Mouse (Mus musculus): ENCODE data around the gene Aip.

The Aip gene

GRCm38 (mm10) chr19:4125741-4126696 is at the start of gene Aip:
Gene Aip, minus strand, starts transcription at chr19:4125858.
- peak; percentile 99 for DNase-seq

GRCm38 (mm10) chr19:4172925-4173324 is 47.3 kb upstream of the Aip start:
- DNase-seq = no peak

GRCm38 (mm10) chr19:4171393-4172290 is 46.0 kb upstream of the Aip start:
- DNase-seq = peak; percentile 49

- peak; percentile 50 for DNase-seq
These were observed 45.2 kb upstream of the Aip start for GRCm38 (mm10) chr19:4170723-4171392.

GRCm38 (mm10) chr19:4169810-4170209 is 44.2 kb upstream of the Aip start:
- peak; percentile 76 for DNase-seq

- DNase-seq = peak; percentile 99
These were observed 43.7 kb upstream of the Aip start for GRCm38 (mm10) chr19:4169378-4169784.

- peak; percentile 39 for DNase-seq
These were observed 41.2 kb upstream of the Aip start for GRCm38 (mm10) chr19:4166678-4167476.

- peak; percentile 50 for DNase-seq
These were observed 39.1 kb upstream of the Aip start for GRCm38 (mm10) chr19:4164721-4165120.

GRCm38 (mm10) chr19:4164100-4164499 is 38.4 kb upstream of the Aip start:
- DNase-seq = peak; percentile 50

- DNase-seq = no peak
These were observed 37.9 kb upstream of the Aip start for GRCm38 (mm10) chr19:4163543-4163887.

GRCm38 (mm10) chr19:4162646-4163542 is 37.2 kb upstream of the Aip start, which contains the start of gene Rps6kb2:
Gene Rps6kb2, minus strand, starts transcription at chr19:4163354.
- DNase-seq = peak; percentile 96

GRCm38 (mm10) chr19:4159049-4159448 is 33.4 kb upstream of the Aip start:
- no peak for DNase-seq

- peak; percentile 29 for DNase-seq
These were observed 31.1 kb upstream of the Aip start for GRCm38 (mm10) chr19:4156771-4157170.

- peak; percentile 51 for DNase-seq
These were observed 30.5 kb upstream of the Aip start for GRCm38 (mm10) chr19:4156073-4156579.

- DNase-seq = no peak
These were observed 29.8 kb upstream of the Aip start for GRCm38 (mm10) chr19:4155223-4156072.

- DNase-seq = no peak
These were observed 29.0 kb upstream of the Aip start for GRCm38 (mm10) chr19:4154437-4155222.

GRCm38 (mm10) chr19:4153232-4153654 is 27.6 kb upstream of the Aip start, which contains the start of gene Ptprcap:
Gene Ptprcap, plus strand, starts transcription at chr19:4153604.
- peak; percentile 86 for DNase-seq

GRCm38 (mm10) chr19:4152445-4153231 is 27.0 kb upstream of the Aip start:
- DNase-seq = no peak

Measured in cerebellum, adult 11-12 months (tissue).